ENCODE assay signal across 15 mouse cellular contexts in the genomic region with DNA sequence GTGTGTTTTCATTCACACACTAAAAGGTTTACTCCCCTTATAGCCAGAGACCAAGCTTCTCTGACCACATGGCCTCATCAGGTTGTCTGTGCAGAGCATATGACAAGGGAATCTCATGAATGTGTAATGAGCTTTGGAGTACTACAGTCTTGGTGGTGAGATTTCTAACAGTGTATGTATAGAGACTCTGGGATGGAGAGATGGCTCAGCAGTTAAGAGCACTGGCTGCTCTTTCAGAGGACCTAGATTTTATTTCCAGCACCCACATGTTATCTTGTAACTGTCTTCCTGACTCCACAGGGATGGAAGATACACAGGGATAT.
DNase-seq lines count a peak whose midpoint lies in the region; ATAC-seq and TF ChIP-seq lines count a peak whose summit lies in the region.
"Had no signal": no experiment of that assay in that cellular context is flagged by ENCODE, and none has a peak within 500 bp of the region (broad histone marks: within the 10 kb centered on the region; RNA-seq: fewer than 3 reads in every experiment).

No protein-coding gene starts in this region.

- TF ChIP-seq CTCF in hindbrain, postnatal 0 days (IDR thresholded peaks at IDR 0.05; ENCODE audit: low read depth) = no peak
- no peak for TF ChIP-seq CTCF in thymus, adult 2 months (IDR thresholded peaks at IDR 0.05; ENCODE audit: borderline replicate concordance, control insufficient read depth, extremely low read depth, insufficient read depth, low read length, poor library complexity)
- TF ChIP-seq CTCF in gastrocnemius, adult 2 months (IDR thresholded peaks at IDR 0.05) = no peak

- H3K27me3 ChIP-seq in neural tube, embryonic 12.5 days (replicated peaks) = no peaks in the 10 kb centered on the region
- H3K27me3 ChIP-seq in forebrain, embryonic 12.5 days = no peaks in the 10 kb centered on the region
- no peaks in the 10 kb centered on the region for H3K27me3 ChIP-seq in hindbrain, postnatal 0 days (ENCODE audit: insufficient read depth, low read length)
- no peaks in the 10 kb centered on the region for H3K27me3 ChIP-seq in thymus, adult 2 months (ENCODE audit: control insufficient read depth, insufficient read depth, low read length)

- no peak overlapping the region for H3K4me2 ChIP-seq in neural tube, embryonic 12.5 days (replicated peaks)
- H3K4me2 ChIP-seq in forebrain, embryonic 12.5 days = no peak overlapping the region
- no peak overlapping the region for H3K4me2 ChIP-seq in hindbrain, postnatal 0 days (ENCODE audit: low read depth, low read length)
- H3K4me2 ChIP-seq: lung, embryonic 14.5 days had no signal

- peak; percentile 29; the same call in 1 of the 2 replicates for ATAC-seq in neural tube, embryonic 12.5 days (ENCODE audit: low FRiP score, low read depth)
- ATAC-seq in forebrain, embryonic 12.5 days (ENCODE audit: low FRiP score) = peak; percentile 64
- ATAC-seq in hindbrain, postnatal 0 days = peak; percentile 40
- ATAC-seq: activated CD4-positive, CD25-positive, alpha-beta regulatory T cell, adult 4 months; CD4-positive, CD25-positive, alpha-beta regulatory T cell, adult 4 months had no signal

- H3K4me1 ChIP-seq in neural tube, embryonic 12.5 days = peaks cover 7% of the 10 kb centered on the region; the same call in 1 of the 2 replicates
- peaks cover 11% of the 10 kb centered on the region for H3K4me1 ChIP-seq in forebrain, embryonic 12.5 days
- no peaks in the 10 kb centered on the region for H3K4me1 ChIP-seq in hindbrain, postnatal 0 days (ENCODE audit: insufficient read depth, low read length)
- no peaks in the 10 kb centered on the region for H3K4me1 ChIP-seq in thymus, adult 2 months (replicated peaks; ENCODE audit: control insufficient read depth, insufficient read depth, low read length)

- no peak overlapping the region for H3K9ac ChIP-seq in neural tube, embryonic 12.5 days
- no peak overlapping the region for H3K9ac ChIP-seq in forebrain, embryonic 12.5 days
- H3K9ac ChIP-seq in hindbrain, postnatal 0 days (replicated peaks; ENCODE audit: low read length) = no peak overlapping the region
- H3K9ac ChIP-seq: lung, embryonic 14.5 days had no signal

- TF ChIP-seq POLR2A in thymus, adult 2 months (IDR thresholded peaks at IDR 0.05; ENCODE audit: control insufficient read depth, extremely low read depth, insufficient read depth, low read length, poor library complexity) = no peak

- no peaks in the 10 kb centered on the region for H3K9me3 ChIP-seq in neural tube, embryonic 12.5 days
- no peaks in the 10 kb centered on the region for H3K9me3 ChIP-seq in forebrain, embryonic 12.5 days
- H3K9me3 ChIP-seq in hindbrain, postnatal 0 days (ENCODE audit: low read length) = no peaks in the 10 kb centered on the region

- no peak for DNase-seq in neural tube, embryonic 10.5 days (ENCODE audit: extremely low spot score, low spot score)
- peak; percentile 13 for DNase-seq in hindbrain, postnatal 0 days (ENCODE audit: low spot score)
- DNase-seq in thymus, adult 2 months = no peak
- no peak for DNase-seq in gastrocnemius, adult 2 months
- DNase-seq in adrenal gland, adult 8-10 months = no peak
- DNase-seq: cerebellum, adult 8-10 months; kidney, adult 8-10 months; layer of hippocampus, adult 9-11 months; liver; lung, embryonic 14.5 days; thymus, postnatal 14 days had no signal

- intact Hi-C loops in gastrocnemius, adult 2 months (cut with DNase I) = no loop called here

- no peaks in the 10 kb centered on the region for H3K36me3 ChIP-seq in neural tube, embryonic 12.5 days
- H3K36me3 ChIP-seq in forebrain, embryonic 12.5 days (replicated peaks) = no peaks in the 10 kb centered on the region
- H3K36me3 ChIP-seq in hindbrain, postnatal 0 days (ENCODE audit: insufficient read depth, low read length) = no peaks in the 10 kb centered on the region
- H3K36me3 ChIP-seq in thymus, adult 2 months (ENCODE audit: control insufficient read depth, insufficient read depth, low read length) = no peaks in the 10 kb centered on the region

- H3K4me3 ChIP-seq in neural tube, embryonic 12.5 days = no peak overlapping the region
- H3K4me3 ChIP-seq in forebrain, embryonic 12.5 days (replicated peaks) = no peak overlapping the region
- H3K4me3 ChIP-seq in hindbrain, postnatal 0 days (ENCODE audit: low read length) = no peak overlapping the region
- no peak overlapping the region for H3K4me3 ChIP-seq in thymus, adult 2 months (ENCODE audit: control insufficient read depth, insufficient read depth, low read length)
- H3K4me3 ChIP-seq in gastrocnemius, adult 2 months = no peak overlapping the region

- H3K27ac ChIP-seq in neural tube, embryonic 12.5 days = no peak overlapping the region
- 0 out of 2 replicates have a peak overlapping the region, but pooled peaks have one; percentile 13 for H3K27ac ChIP-seq in forebrain, embryonic 12.5 days
- H3K27ac ChIP-seq in hindbrain, postnatal 0 days = no peak overlapping the region
- H3K27ac ChIP-seq in thymus, adult 2 months (ENCODE audit: control insufficient read depth, insufficient read depth, low read length) = no peak overlapping the region
- H3K27ac ChIP-seq in gastrocnemius, adult 2 months = no peak overlapping the region
